Mouse (Mus musculus): ENCODE measurements around the gene Cib2. TPM values are rescaled to one million over a fixed set of nuclear protein-coding genes. Genes with fewer than 3 reads are reported as not detected.
"Not testable (repeated sequence)": the region's sequence is repeated elsewhere in the genome, so short reads cannot be mapped to it uniquely, and the experiment has no call there.

The Cib2 gene
- total and polyA plus RNA-seq, 3 experiments: 0.08 TPM; not detected in 2

GRCm38 (mm10) chr9:54587863-54588262 is 27.8 kb upstream of the Cib2 start:
- H3K9me3 ChIP-seq (replicated peaks): peaks cover 4% of the 10 kb centered on the region
- no peaks in the 10 kb centered on the region for H3K27me3 ChIP-seq (ENCODE audit: insufficient read depth, low read length)
- peaks cover 44% of the 10 kb centered on the region for H3K36me3 ChIP-seq (replicated peaks)
- peaks cover 35% of the 10 kb centered on the region for H3K4me1 ChIP-seq (ENCODE audit: insufficient read depth, low read depth, low read length)
- TF ChIP-seq TAL1 (conservative IDR thresholded peaks at IDR 0.05; ENCODE audit: low read depth, low read length) (no peak), GATA2 (IDR thresholded peaks at IDR 0.05; ENCODE audit: borderline replicate concordance, low read depth, low read length) (no peak), GATA1 (IDR thresholded peaks at IDR 0.05; ENCODE audit: borderline replicate concordance, low read length) (no peak), POLR2AphosphoS5 (IDR thresholded peaks at IDR 0.05; ENCODE audit: insufficient replicate concordance, low read depth, low read length) (no peak), CTCF (IDR thresholded peaks at IDR 0.05; ENCODE audit: low read depth, low read length) (no peak)
- ATAC-seq (ENCODE audit: extremely low read depth, insufficient number of reproducible peaks, low FRiP score, poor library complexity, severe bottlenecking) (no peak), DNase-seq (ENCODE audit: low spot score) (no peak)
- H3K4me3 ChIP-seq (ENCODE audit: low read depth, low read length): peak overlapping the region; percentile 100; the same call in 1 of the 2 replicates

GRCm38 (mm10) chr9:54586199-54587061 is 26.4 kb upstream of the Cib2 start, which contains the start of gene Idh3a:
TSS of gene Idh3a (plus strand) at chr9:54586334.
- TF ChIP-seq CTCF (IDR thresholded peaks at IDR 0.05; ENCODE audit: low read depth, low read length) (no peak), GATA1 (IDR thresholded peaks at IDR 0.05; ENCODE audit: borderline replicate concordance, low read length) (no peak), GATA2 (IDR thresholded peaks at IDR 0.05; ENCODE audit: borderline replicate concordance, low read depth, low read length) (no peak), TAL1 (conservative IDR thresholded peaks at IDR 0.05; ENCODE audit: low read depth, low read length) (no peak)
- peaks cover 6% of the 10 kb centered on the region for H3K9me3 ChIP-seq (replicated peaks)
- no peaks in the 10 kb centered on the region for H3K27me3 ChIP-seq (ENCODE audit: insufficient read depth, low read length)
- H3K4me3 ChIP-seq (ENCODE audit: low read depth, low read length): peak within 1 kb of the TSS; percentile 100
- H3K36me3 ChIP-seq (replicated peaks): peaks cover 30% of the 10 kb centered on the region
- DNase-seq (ENCODE audit: low spot score): peak; percentile 98
- ATAC-seq (ENCODE audit: extremely low read depth, insufficient number of reproducible peaks, low FRiP score, poor library complexity, severe bottlenecking): peak; percentile 97
- H3K4me1 ChIP-seq (ENCODE audit: insufficient read depth, low read depth, low read length): peaks cover 37% of the 10 kb centered on the region

- Histone ChIP-seq H3K4me3 (ENCODE audit: low read depth, low read length) (peak overlapping the region; percentile 100; the same call in 1 of the 2 replicates), H3K36me3 (replicated peaks) (peaks cover 26% of the 10 kb centered on the region), H3K9me3 (replicated peaks) (peaks cover 6% of the 10 kb centered on the region), H3K4me1 (ENCODE audit: insufficient read depth, low read depth, low read length) (peaks cover 37% of the 10 kb centered on the region), H3K27me3 (ENCODE audit: insufficient read depth, low read length) (no peaks in the 10 kb centered on the region)
- TF ChIP-seq TAL1 (conservative IDR thresholded peaks at IDR 0.05; ENCODE audit: low read depth, low read length): no peak
- no peak for TF ChIP-seq CTCF (IDR thresholded peaks at IDR 0.05; ENCODE audit: low read depth, low read length)
- no peak for TF ChIP-seq GATA2 (IDR thresholded peaks at IDR 0.05; ENCODE audit: borderline replicate concordance, low read depth, low read length)
- TF ChIP-seq POLR2AphosphoS5 (IDR thresholded peaks at IDR 0.05; ENCODE audit: insufficient replicate concordance, low read depth, low read length): no peak
- TF ChIP-seq GATA1 (IDR thresholded peaks at IDR 0.05; ENCODE audit: borderline replicate concordance, low read length): no peak
- DNase-seq (ENCODE audit: low spot score): no peak
- ATAC-seq (ENCODE audit: extremely low read depth, insufficient number of reproducible peaks, low FRiP score, poor library complexity, severe bottlenecking): no peak
These were observed 25.8 kb upstream of the Cib2 start for GRCm38 (mm10) chr9:54585839-54586198.

- peaks cover 32% of the 10 kb centered on the region for H3K4me1 ChIP-seq (ENCODE audit: insufficient read depth, low read depth, low read length)
- not testable (repeated sequence) for H3K4me3 ChIP-seq (ENCODE audit: low read depth, low read length); H3K27me3 ChIP-seq (ENCODE audit: insufficient read depth, low read length); DNase-seq (ENCODE audit: low spot score); ATAC-seq (ENCODE audit: extremely low read depth, insufficient number of reproducible peaks, low FRiP score, poor library complexity, severe bottlenecking); H3K9me3 ChIP-seq (replicated peaks)
- H3K36me3 ChIP-seq (replicated peaks): peaks cover 11% of the 10 kb centered on the region
These were observed 24.1 kb upstream of the Cib2 start for GRCm38 (mm10) chr9:54584127-54584526.

- H3K36me3 ChIP-seq (replicated peaks): peaks cover 7% of the 10 kb centered on the region
- DNase-seq (ENCODE audit: low spot score): no peak
- TF ChIP-seq GATA2 (IDR thresholded peaks at IDR 0.05; ENCODE audit: borderline replicate concordance, low read depth, low read length) (no peak), TAL1 (conservative IDR thresholded peaks at IDR 0.05; ENCODE audit: low read depth, low read length) (peak; percentile 55)
- no peak overlapping the region for H3K4me3 ChIP-seq (ENCODE audit: low read depth, low read length)
- H3K9me3 ChIP-seq (replicated peaks): peaks cover 6% of the 10 kb centered on the region
- peaks cover 29% of the 10 kb centered on the region for H3K4me1 ChIP-seq (ENCODE audit: insufficient read depth, low read depth, low read length)
- H3K27me3 ChIP-seq (ENCODE audit: insufficient read depth, low read length): no peaks in the 10 kb centered on the region
- ATAC-seq (ENCODE audit: extremely low read depth, insufficient number of reproducible peaks, low FRiP score, poor library complexity, severe bottlenecking): peak; percentile 51; the same call in 1 of the 2 replicates
These were observed 23.7 kb upstream of the Cib2 start for GRCm38 (mm10) chr9:54583712-54584111.

GRCm38 (mm10) chr9:54571130-54571839 is 11.3 kb upstream of the Cib2 start:
- ATAC-seq (ENCODE audit: extremely low read depth, insufficient number of reproducible peaks, low FRiP score, poor library complexity, severe bottlenecking): no peak
- no peaks in the 10 kb centered on the region for H3K9me3 ChIP-seq (replicated peaks)
- TF ChIP-seq CTCF (IDR thresholded peaks at IDR 0.05; ENCODE audit: low read depth, low read length): no peak
- no peak for TF ChIP-seq GATA1 (IDR thresholded peaks at IDR 0.05; ENCODE audit: borderline replicate concordance, low read length)
- no peak for TF ChIP-seq GATA2 (IDR thresholded peaks at IDR 0.05; ENCODE audit: borderline replicate concordance, low read depth, low read length)
- TF ChIP-seq TAL1 (conservative IDR thresholded peaks at IDR 0.05; ENCODE audit: low read depth, low read length): no peak
- no peak for TF ChIP-seq POLR2AphosphoS5 (IDR thresholded peaks at IDR 0.05; ENCODE audit: insufficient replicate concordance, low read depth, low read length)
- peaks cover 9% of the 10 kb centered on the region for H3K27me3 ChIP-seq (ENCODE audit: insufficient read depth, low read length)
- no peak overlapping the region for H3K4me3 ChIP-seq (ENCODE audit: low read depth, low read length)
- no peak for DNase-seq (ENCODE audit: low spot score)
- H3K4me1 ChIP-seq (ENCODE audit: insufficient read depth, low read depth, low read length): peaks cover 18% of the 10 kb centered on the region
- no peaks in the 10 kb centered on the region for H3K36me3 ChIP-seq (replicated peaks)
